Mouse (Mus musculus): ENCODE measurements around the gene Tubb3.
"Not testable (repeated sequence)": the region's sequence is repeated elsewhere in the genome, so short reads cannot be mapped to it uniquely, and the experiment has no call there.

Gene Tubb3

DNA sequence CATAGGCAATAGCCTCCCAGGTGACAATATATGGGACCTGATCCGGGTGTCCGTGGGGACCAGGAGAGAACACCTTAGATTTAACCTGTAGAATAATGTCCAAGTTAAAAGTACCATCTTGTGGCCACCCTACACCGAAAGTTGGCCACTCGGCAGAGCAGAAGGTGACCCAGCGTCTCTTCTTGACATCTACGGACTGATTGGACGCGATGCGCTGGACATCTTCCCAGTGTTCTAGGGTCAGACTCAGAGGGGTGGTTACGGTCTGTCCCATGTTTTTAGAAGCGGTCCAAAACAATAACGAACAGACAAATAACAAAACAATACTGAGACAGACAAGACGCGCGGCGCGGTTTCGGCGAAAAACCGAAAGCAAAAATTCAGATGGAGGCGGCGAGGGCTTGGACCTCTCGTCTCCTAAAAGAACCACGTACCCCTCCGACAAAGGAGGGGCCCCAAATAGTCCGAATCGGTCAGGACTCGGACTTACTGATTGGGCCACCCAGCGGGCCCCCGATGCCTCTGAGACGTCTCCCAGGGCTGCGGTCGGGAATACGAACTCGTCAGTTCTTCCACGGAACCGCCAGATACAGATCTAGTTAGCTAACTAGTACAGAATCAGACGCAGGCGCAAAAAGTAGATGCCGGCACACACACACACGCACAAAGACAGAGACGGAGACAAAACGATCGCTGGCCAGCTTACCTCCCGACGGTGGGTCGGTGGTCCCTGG, 22.2 kb downstream of the Tubb3 start:
- not testable (repeated sequence) for H3K27me3 ChIP-seq (ENCODE audit: control insufficient read depth, insufficient read depth, low read length, poor library complexity, severe bottlenecking); DNase-seq (ENCODE audit: low read depth, low spot score); H3K36me3 ChIP-seq (ENCODE audit: control insufficient read depth, insufficient read depth, low read length, poor library complexity, severe bottlenecking)

- no peaks in the 10 kb centered on the region for H3K27me3 ChIP-seq (ENCODE audit: control insufficient read depth, insufficient read depth, low read length, poor library complexity, severe bottlenecking)
- DNase-seq (ENCODE audit: low read depth, low spot score), result no peak
- H3K36me3 ChIP-seq (ENCODE audit: control insufficient read depth, insufficient read depth, low read length, poor library complexity, severe bottlenecking), result no peaks in the 10 kb centered on the region
Measured at GRCm38 (mm10) chr8:123441788-123442187, 30.6 kb downstream of the Tubb3 start.

- DNase-seq (ENCODE audit: low read depth, low spot score), result no peak
- no peaks in the 10 kb centered on the region for H3K27me3 ChIP-seq (ENCODE audit: control insufficient read depth, insufficient read depth, low read length, poor library complexity, severe bottlenecking)
- no peaks in the 10 kb centered on the region for H3K36me3 ChIP-seq (ENCODE audit: control insufficient read depth, insufficient read depth, low read length, poor library complexity, severe bottlenecking)
Measured at GRCm38 (mm10) chr8:123442351-123442750, 31.1 kb downstream of the Tubb3 start.

DNA sequence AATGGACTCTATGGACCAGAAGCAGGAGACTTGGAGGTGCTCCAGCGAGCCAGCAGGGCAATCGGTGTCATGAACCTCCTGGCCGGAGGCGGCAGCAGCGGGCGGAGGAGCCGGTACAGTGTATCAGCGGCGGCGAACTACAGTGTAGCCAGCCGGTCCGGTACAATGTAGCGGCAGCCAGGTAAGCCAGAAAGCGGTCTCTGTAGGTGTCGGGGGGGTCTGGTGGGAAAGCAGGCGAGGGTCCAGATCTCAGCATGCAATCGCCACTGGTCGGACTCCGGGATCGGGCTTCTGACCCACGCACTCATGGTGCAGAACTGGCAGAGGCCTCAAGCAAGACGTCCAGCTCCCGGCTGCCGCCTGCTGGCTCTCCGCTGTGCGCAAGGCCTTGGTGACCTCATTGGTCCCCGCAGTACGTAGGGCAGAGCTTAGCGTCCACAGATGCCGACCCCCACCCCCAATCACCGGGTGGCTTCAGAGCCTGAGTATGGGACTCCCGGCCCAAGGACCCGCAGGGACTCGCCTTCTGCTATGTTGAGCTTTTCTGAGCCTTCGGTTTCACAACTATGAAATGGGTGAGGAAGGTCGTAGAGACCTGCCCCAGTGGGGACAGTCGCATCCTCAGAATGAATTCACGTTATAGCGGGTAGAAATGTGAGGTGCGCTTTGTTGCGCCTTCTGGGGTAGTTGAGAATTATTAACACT, 31.8 kb downstream of the Tubb3 start:
- peak; percentile 93 for DNase-seq (ENCODE audit: low read depth, low spot score)
- Histone ChIP-seq H3K27me3 (ENCODE audit: control insufficient read depth, insufficient read depth, low read length, poor library complexity, severe bottlenecking) (no peaks in the 10 kb centered on the region), H3K36me3 (ENCODE audit: control insufficient read depth, insufficient read depth, low read length, poor library complexity, severe bottlenecking) (no peaks in the 10 kb centered on the region)

GRCm38 (mm10) chr8:123443576-123443921, 32.3 kb downstream of the Tubb3 start:
- Histone ChIP-seq H3K27me3 (ENCODE audit: control insufficient read depth, insufficient read depth, low read length, poor library complexity, severe bottlenecking) (no peaks in the 10 kb centered on the region), H3K36me3 (ENCODE audit: control insufficient read depth, insufficient read depth, low read length, poor library complexity, severe bottlenecking) (no peaks in the 10 kb centered on the region)
- no peak for DNase-seq (ENCODE audit: low read depth, low spot score)

DNA sequence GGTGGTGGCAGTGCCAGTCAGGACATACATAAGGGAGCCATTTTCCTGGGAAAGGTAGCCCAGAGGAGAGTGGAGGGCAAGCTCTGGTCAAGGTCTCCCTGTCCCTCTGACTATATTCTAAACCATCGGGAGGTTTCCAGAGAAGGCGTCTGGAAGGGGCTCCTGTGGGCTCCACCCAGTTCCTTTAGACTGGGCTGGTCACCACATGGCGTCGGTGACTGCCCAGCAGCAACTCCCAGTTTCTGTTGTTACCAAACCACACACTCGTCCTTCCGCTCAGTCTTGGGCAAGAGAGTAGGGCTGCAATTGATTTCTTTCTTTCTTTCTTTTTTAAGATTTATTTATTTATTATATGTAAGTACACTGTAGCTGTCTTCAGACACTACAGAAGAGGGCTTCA, 32.9 kb downstream of the Tubb3 start:
- no peaks in the 10 kb centered on the region for H3K27me3 ChIP-seq (ENCODE audit: control insufficient read depth, insufficient read depth, low read length, poor library complexity, severe bottlenecking)
- no peaks in the 10 kb centered on the region for H3K36me3 ChIP-seq (ENCODE audit: control insufficient read depth, insufficient read depth, low read length, poor library complexity, severe bottlenecking)
- no peak for DNase-seq (ENCODE audit: low read depth, low spot score)

DNA sequence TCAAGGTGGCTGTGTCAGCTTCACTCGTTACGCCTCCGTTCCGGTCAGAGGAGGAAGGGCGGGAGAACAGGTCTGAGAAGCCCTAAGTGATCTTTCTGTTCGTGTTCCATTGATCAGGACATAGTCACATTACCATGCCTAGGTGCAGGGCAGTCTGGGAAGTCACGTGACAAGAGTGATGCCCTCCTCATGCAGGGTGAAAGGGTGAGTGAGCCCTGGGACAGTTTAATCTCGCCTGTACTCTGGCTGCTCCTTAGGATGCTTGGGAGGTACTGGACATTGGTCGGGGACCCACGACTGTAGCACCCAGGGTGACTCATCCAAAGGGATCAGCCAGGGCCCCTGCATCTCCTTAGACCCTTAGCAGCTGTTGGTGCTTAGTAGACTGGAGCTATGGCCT, 34.8 kb downstream of the Tubb3 start:
- no peaks in the 10 kb centered on the region for H3K27me3 ChIP-seq (ENCODE audit: control insufficient read depth, insufficient read depth, low read length, poor library complexity, severe bottlenecking)
- no peak for DNase-seq (ENCODE audit: low read depth, low spot score)
- H3K36me3 ChIP-seq (ENCODE audit: control insufficient read depth, insufficient read depth, low read length, poor library complexity, severe bottlenecking), result no peaks in the 10 kb centered on the region

DNA sequence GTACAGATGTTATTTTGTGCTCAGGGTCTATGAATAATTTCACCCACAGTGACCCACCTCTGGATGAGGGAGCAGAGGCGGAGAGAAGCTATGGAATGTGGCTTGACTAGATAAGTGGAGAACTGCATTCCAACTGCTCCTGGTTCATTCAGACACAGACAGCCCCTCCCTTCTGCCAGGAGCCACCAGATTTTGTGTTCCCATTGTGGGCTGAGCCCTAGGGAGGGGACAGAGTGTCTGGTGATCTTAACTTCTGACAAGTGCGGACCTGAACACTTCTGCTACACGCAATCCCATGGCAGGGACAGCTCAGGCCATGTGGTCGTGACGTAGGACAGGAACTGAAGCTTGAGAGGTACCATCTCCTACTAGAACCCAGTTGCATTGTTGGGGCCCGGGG, 35.6 kb downstream of the Tubb3 start:
- no peaks in the 10 kb centered on the region for H3K27me3 ChIP-seq (ENCODE audit: control insufficient read depth, insufficient read depth, low read length, poor library complexity, severe bottlenecking)
- H3K36me3 ChIP-seq (ENCODE audit: control insufficient read depth, insufficient read depth, low read length, poor library complexity, severe bottlenecking), result no peaks in the 10 kb centered on the region
- no peak for DNase-seq (ENCODE audit: low read depth, low spot score)

DNA sequence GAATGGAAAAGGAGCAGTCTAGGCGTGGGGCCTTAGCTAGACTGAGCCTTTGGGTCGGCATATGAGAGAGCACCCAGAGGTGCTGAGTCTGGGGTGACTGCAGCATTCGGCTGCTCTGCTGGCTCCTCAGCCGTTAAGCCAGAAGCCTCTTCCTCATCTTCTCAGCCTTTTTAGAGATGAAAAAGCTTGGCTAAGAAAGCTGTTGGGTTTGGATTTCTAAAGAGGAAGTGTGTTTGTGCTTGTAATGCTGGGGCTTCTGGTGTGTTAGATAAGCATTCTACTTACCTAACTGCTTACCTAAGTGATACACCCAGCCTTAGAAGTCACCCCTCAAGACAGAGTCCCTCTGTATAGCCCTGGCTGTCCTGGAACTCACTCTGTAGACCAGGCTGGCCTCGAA, 39.6 kb downstream of the Tubb3 start:
- no peaks in the 10 kb centered on the region for H3K36me3 ChIP-seq (ENCODE audit: control insufficient read depth, insufficient read depth, low read length, poor library complexity, severe bottlenecking)
- no peaks in the 10 kb centered on the region for H3K27me3 ChIP-seq (ENCODE audit: control insufficient read depth, insufficient read depth, low read length, poor library complexity, severe bottlenecking)
- no peak for DNase-seq (ENCODE audit: low read depth, low spot score)

- H3K27me3 ChIP-seq (ENCODE audit: control insufficient read depth, insufficient read depth, low read length, poor library complexity, severe bottlenecking); DNase-seq (ENCODE audit: low read depth, low spot score); H3K36me3 ChIP-seq (ENCODE audit: control insufficient read depth, insufficient read depth, low read length, poor library complexity, severe bottlenecking): not testable (repeated sequence)
Measured at GRCm38 (mm10) chr8:123451747-123452146, 40.5 kb downstream of the Tubb3 start.

- H3K27me3 ChIP-seq (ENCODE audit: control insufficient read depth, insufficient read depth, low read length, poor library complexity, severe bottlenecking), result no peaks in the 10 kb centered on the region
- no peak for DNase-seq (ENCODE audit: low read depth, low spot score)
Measured at GRCm38 (mm10) chr8:123452149-123452548, 40.9 kb downstream of the Tubb3 start.

GRCm38 (mm10) chr8:123453291-123453690, 42.1 kb downstream of the Tubb3 start:
- no peak for DNase-seq (ENCODE audit: low read depth, low spot score)
- Histone ChIP-seq H3K27me3 (ENCODE audit: control insufficient read depth, insufficient read depth, low read length, poor library complexity, severe bottlenecking) (no peaks in the 10 kb centered on the region), H3K36me3 (ENCODE audit: control insufficient read depth, insufficient read depth, low read length, poor library complexity, severe bottlenecking) (no peaks in the 10 kb centered on the region; the same call in 1 of the 2 replicates)

More at GRCm38 (mm10) chr8:123452149-123452548, 40.9 kb downstream of the Tubb3 start:
- H3K36me3 ChIP-seq (ENCODE audit: control insufficient read depth, insufficient read depth, low read length, poor library complexity, severe bottlenecking), result no peaks in the 10 kb centered on the region

DNA sequence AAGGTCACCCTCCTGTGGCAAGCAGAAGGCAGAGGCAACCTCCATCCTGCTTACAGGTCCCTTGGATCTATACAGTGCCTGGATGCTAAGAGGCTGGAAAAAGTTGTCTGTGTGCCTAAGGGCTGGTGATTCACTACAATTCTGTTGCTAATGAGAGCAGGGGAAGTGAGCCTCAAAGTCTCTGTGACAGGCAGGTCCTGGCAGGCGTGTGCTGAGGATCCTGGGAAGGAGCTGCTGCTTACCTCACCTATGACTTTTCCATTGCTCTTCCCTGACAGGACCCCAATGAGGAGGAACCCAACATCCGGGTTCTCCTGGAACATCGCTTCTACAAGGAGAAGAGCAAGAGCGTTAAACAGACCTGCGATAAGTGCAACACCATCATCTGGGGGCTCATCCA, 42.7 kb downstream of the Tubb3 start:
- no peaks in the 10 kb centered on the region for H3K27me3 ChIP-seq (ENCODE audit: control insufficient read depth, insufficient read depth, low read length, poor library complexity, severe bottlenecking)
- no peaks in the 10 kb centered on the region; the same call in 1 of the 2 replicates for H3K36me3 ChIP-seq (ENCODE audit: control insufficient read depth, insufficient read depth, low read length, poor library complexity, severe bottlenecking)
- DNase-seq (ENCODE audit: low read depth, low spot score), result no peak

- Histone ChIP-seq H3K27me3 (ENCODE audit: control insufficient read depth, insufficient read depth, low read length, poor library complexity, severe bottlenecking) (no peaks in the 10 kb centered on the region), H3K36me3 (ENCODE audit: control insufficient read depth, insufficient read depth, low read length, poor library complexity, severe bottlenecking) (no peaks in the 10 kb centered on the region; the same call in 1 of the 2 replicates)
- no peak for DNase-seq (ENCODE audit: low read depth, low spot score)
Measured at GRCm38 (mm10) chr8:123454559-123454958, 43.3 kb downstream of the Tubb3 start.

- no peak for DNase-seq (ENCODE audit: low read depth, low spot score)
- Histone ChIP-seq H3K36me3 (ENCODE audit: control insufficient read depth, insufficient read depth, low read length, poor library complexity, severe bottlenecking) (no peaks in the 10 kb centered on the region; the same call in 1 of the 2 replicates), H3K27me3 (ENCODE audit: control insufficient read depth, insufficient read depth, low read length, poor library complexity, severe bottlenecking) (no peaks in the 10 kb centered on the region)
Measured at GRCm38 (mm10) chr8:123463651-123464050, 52.4 kb downstream of the Tubb3 start.

Data from splenic B cell, adult 2 months (primary cell).